Mouse (Mus musculus) mesoderm, embryonic 11.5 days (tissue): ENCODE measurements around the gene Tmem39b.
"Not testable (repeated sequence)": the region's sequence is repeated elsewhere in the genome, so short reads cannot be mapped to it uniquely, and the experiment has no call there.

Experiments used
- DNase-seq: peaks from one replicate; pipeline ENCODE4 v3.0.0-alpha.2; 2012; ENCODE audit warnings: low read depth, low spot score

The Tmem39b gene

GRCm38 (mm10) chr4:129696158-129696985 is at the start of gene Tmem39b:
Gene Tmem39b, minus strand, starts transcription at chr4:129696838.
- peak; percentile 92 for DNase-seq

GRCm38 (mm10) chr4:129746106-129746505 is 49.5 kb upstream of the Tmem39b start:
- no peak for DNase-seq

DNA sequence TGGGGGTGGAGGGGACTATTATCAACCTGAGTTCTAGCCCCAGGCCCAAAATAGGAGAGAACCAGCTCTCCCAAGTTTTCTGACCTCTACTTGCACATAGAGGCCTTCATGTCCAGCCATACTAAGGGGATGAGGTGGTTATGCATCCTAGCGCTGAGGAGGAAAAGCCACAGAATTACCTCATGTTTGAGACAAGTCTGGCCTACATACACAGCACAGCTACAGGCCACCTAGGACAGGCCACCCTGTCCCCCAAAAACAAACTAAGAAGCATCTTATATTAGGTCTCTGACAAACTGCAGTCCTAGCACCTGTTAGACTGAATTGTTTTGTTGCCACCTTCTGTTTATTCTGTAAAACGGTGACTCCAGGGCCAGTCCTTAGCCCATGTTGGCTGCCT is 46.9 kb upstream of the Tmem39b start:
- no peak for DNase-seq

GRCm38 (mm10) chr4:129743010-129743390 is 46.4 kb upstream of the Tmem39b start:
- DNase-seq, result peak; percentile 53

DNA sequence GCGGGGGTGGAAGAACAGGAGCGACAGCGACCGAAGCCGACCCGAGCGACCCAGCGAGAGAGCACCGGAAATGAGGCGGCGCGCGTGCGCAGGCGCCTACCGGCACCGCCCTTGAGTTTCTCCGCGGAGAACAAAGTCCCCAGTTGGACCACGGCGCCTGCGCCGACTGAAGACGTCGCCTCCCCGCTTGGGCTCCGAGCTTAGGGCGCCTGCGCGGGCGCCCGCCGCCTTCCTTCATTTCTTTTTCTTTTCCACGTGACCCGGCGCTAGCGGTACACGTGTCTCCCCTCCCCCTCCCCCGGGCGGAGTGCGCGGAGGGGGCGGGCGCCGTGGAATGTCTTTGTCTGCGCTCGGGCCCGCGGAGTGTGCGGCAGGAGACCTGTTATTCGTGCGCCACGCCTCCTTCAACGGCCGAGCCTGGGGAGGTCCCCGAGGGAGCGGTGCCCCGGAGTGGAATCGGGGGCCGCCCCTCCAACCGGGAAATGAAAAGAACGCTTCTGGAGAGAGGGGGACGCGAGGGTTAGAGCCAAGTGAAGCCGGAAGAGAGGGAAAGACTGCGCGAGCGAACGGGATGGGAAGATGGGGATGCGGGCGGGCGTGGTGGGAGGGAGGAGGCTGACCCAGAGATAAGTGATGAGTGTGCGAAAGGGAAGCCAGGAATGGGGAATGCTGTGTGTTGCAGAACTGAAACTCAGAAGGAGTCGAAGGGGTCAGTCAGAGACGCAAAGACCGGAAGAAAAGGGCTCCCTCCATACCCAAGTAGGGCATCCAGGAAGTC is 45.8 kb upstream of the Tmem39b start, which contains the start of gene Khdrbs1:
Gene Khdrbs1, minus strand, starts transcription at position 72 of the 778 bp plus-strand sequence.
- peak; percentile 100 for DNase-seq

DNA sequence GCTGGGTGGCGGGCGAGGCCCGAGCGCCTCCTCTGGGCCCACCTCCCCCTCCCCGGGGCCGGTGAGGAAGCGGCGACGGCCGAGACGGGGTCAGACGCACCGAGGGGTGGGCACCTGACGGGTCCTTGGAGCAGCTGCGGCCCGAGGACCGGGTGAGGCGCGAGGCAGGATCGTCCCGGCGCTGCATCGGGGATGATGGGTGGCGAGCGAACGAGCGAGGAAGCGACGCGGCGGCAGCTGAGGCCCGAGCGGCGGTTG is 45.3 kb upstream of the Tmem39b start:
- DNase-seq, result no peak

GRCm38 (mm10) chr4:129741251-129741973 is 44.8 kb upstream of the Tmem39b start:
- peak; percentile 57 for DNase-seq

DNA sequence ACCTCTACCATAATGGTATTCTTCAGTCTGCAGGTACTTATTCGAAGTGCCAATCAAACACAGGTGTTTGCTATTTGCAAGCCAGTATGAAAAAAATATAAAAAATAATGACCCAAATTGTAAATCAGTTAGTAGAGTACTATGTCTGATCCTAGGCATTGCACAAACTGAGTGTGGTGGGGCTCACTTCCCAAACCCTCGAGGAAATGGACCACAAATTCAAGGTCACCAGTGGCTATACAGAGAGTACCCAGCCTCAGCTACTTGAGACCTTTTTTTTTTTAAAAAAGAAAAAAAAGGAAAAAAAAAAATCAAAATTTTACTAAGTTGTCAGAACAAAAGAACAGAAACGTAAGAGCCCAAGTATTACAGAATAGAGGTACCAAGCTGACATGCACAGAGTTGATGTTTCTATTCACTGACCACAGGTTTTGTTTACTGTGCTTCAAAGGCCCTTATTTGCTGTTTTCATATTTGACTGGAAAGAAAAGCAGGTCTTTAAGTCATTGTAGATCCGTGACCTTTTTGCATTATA is 42.5 kb upstream of the Tmem39b start:
- DNase-seq, result no peak

DNA sequence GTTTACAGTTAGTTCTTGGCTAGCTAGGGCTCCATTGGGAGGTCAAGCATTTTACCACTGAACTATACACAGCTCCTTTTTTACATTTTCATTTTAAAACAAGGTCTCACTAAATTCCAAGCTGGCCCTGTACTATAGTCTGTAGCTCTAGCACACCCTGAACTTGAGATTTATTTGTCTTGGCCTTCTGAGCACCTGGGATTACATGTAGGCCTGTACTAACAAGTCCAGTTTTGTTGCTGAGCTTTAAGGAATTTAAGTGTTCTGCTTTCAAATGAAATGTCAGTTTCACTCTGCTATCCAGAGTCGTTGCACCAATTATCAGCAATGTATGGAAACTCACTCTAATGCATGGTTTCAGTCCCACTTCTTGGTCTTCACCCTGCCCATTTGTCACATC is 39.5 kb upstream of the Tmem39b start:
- no peak for DNase-seq

DNA sequence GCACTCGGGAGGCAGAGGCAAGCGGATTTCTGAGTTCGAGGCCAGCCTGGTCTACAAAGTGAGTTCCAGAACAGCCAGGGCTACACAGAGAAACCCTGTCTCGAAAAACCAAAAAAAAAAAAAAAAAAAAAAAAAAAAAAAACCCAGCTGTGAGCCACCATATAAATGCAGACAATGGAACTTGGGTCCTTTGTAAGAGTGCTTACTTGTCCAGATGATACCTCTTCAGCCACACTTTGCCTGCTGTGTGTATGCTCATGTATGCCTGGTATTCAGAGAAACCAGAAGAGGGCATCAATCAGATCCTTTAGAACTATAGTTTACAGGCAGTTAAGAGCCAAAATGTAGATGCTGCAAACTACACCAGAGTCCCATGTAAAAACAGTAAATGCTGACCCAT is 38.8 kb upstream of the Tmem39b start:
- DNase-seq, result not testable (repeated sequence)

GRCm38 (mm10) chr4:129731423-129731822 is 34.8 kb upstream of the Tmem39b start:
- DNase-seq, result no peak

- no peak for DNase-seq
Measured at GRCm38 (mm10) chr4:129716310-129716709, 19.7 kb upstream of the Tmem39b start.

GRCm38 (mm10) chr4:129709486-129710129 is 13.0 kb upstream of the Tmem39b start:
- no peak for DNase-seq

DNA sequence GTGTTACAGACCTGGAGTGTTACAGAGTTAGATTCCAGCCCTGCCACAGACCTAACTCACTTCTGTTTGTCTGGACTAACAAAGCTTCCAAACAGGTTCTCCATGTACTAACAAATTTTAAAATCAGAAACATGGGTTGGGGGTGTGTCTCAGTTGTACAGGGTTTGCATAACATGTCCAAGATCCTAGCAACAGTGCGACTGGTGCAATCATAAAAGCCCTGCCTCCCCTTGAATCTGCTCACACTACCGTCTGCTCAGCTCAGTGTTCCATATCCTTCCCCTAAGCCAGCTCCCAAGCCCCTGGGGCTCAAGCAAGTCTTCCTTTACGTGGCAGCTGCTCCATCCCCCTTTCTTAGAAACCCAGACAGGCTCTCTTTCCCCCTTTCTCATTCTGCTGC is 10.1 kb upstream of the Tmem39b start:
- DNase-seq, result no peak

DNA sequence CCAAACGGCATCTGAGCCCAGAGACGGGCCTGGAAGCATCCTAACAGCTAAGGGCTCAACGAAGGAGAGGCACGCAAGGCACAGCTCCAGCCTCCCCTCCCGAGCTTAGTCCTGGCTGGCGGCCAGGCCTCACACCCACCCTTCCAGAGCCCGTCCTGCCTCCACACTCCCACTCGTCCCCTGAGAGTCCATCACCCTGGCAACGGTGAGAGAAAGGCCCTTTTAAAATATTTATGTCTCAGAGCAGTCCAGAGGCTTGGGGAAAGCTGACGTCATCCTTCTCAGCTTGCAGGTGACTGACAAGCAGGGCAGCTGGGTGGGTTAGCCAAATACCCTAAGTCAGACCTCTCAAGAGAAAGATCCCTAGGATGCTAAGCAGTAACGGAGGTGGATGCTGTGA is 5.8 kb upstream of the Tmem39b start:
- peak; percentile 90 for DNase-seq

GRCm38 (mm10) chr4:129701503-129702377 is 5.1 kb upstream of the Tmem39b start:
- peak; percentile 89 for DNase-seq

GRCm38 (mm10) chr4:129700661-129701060 is 4.0 kb upstream of the Tmem39b start:
- not testable (repeated sequence) for DNase-seq

GRCm38 (mm10) chr4:129700216-129700615 is 3.6 kb upstream of the Tmem39b start:
- DNase-seq, result no peak

DNA sequence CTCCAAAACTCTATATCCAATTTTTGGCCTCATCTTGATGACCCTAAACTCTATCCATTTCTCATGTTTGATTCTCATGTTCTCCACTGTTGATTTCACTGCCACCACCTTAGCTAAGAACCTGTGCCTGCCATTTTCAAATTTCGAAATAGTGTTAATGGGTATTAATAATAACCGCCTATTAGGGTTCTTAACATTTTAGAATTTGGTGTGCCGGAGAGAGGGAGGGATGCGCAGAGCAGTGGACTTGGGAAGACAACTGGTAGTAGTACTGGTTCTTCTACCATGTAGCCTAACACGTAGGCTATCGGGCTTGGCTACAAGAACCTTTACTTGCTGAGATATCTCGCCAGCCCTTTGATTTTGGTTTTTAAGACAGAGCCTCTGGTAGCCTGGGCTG is 553 bp upstream of the Tmem39b start:
- no peak for DNase-seq

GRCm38 (mm10) chr4:129695815-129696157 is 852 bp downstream of the Tmem39b start:
- DNase-seq, result no peak

- no peak for DNase-seq
Measured at GRCm38 (mm10) chr4:129684531-129684930, 12.1 kb downstream of the Tmem39b start.
